ENCODE assay signal across 16 mouse cellular contexts in genomic region chr5:129521501-129521900, GRCm38 (mm10). TPM values are rescaled to one million over a fixed set of nuclear protein-coding genes. Genes with fewer than 3 reads are reported as not detected.
A peak's percentile ranks its signal among the peaks of the same experiment; 100 is the strongest.
DNase-seq lines count a peak whose midpoint lies in the region.
"Had no signal": no experiment of that assay in that cellular context is flagged by ENCODE, and none has a peak within 500 bp of the region (broad histone marks: within the 10 kb centered on the region; RNA-seq: fewer than 3 reads in every experiment).

No protein-coding gene starts in this region.

- intact Hi-C loops in left cerebral cortex, postnatal 4 days (cut with DNase I): no loop called here

- DNase-seq in gastrocnemius, postnatal 10 days: peak; percentile 31
- DNase-seq in gastrocnemius, adult 18-20 months (ENCODE audit: low spot score): no peak
- peak; percentile 68 for DNase-seq in left cerebral cortex, postnatal 4 days
- DNase-seq in left cerebral cortex, adult 11 months (ENCODE audit: low spot score): no peak
- peak; percentile 48 for DNase-seq in brain, adult 2 months (ENCODE audit: low read depth, low spot score)
- peak; percentile 3 for DNase-seq in brain, embryonic 18.5 days (ENCODE audit: low read depth, low spot score)
- no peak for DNase-seq in retina, embryonic 14.5 days (ENCODE audit: low spot score)
- DNase-seq: cerebellum, adult 11-12 months; gastrocnemius, adult 2 months; heart, adult 18-20 months; kidney, adult 9 months; kidney, postnatal 4 days; lung, embryonic 14.5 days; lung, postnatal 4 days; retina, postnatal 1 day; thymus, postnatal 14 days had no signal

RNA-seq across cellular contexts. Expression of gene Sfswap, which starts 20.5 kb away (rescaled TPM):
- 10 to 100 TPM; 32.4 to 47.0 TPM for total RNA-seq in gastrocnemius, postnatal 10 days (2021)
- 10 to 100 TPM; 22.2 to 22.4 TPM for total RNA-seq in gastrocnemius, adult 18-20 months (2021)
- total RNA-seq in left cerebral cortex, postnatal 4 days (2021): 100 to 1,000 TPM; 196 to 209 TPM

Comparison
In these comparisons a context has a peak if more than half of its experiments do, and no peak if none do; other contexts are left out.
1. DNase-seq: peak in gastrocnemius, postnatal 10 days (single experiment), left cerebral cortex, postnatal 4 days (single experiment), brain, adult 2 months (single experiment) and brain, embryonic 18.5 days (single experiment); none in gastrocnemius, adult 18-20 months (single experiment), left cerebral cortex, adult 11 months (single experiment) and retina, embryonic 14.5 days (single experiment).
2. RNA of gene Sfswap, which starts 20.5 kb away (total RNA-seq): 196 to 209 TPM in left cerebral cortex, postnatal 4 days; 32.4 to 47.0 TPM in gastrocnemius, postnatal 10 days and 22.2 to 22.4 TPM in gastrocnemius, adult 18-20 months; every median in the first group is over 4 times any median in the second.